Mouse (Mus musculus): ENCODE data around the gene Mul1. TPM values are rescaled to one million over a fixed set of nuclear protein-coding genes. Genes with fewer than 3 reads are reported as not detected.

The Mul1 gene
- total and polyA plus RNA-seq, 3 experiments: 9.2 to 41.4 (median 10.5) TPM

- H3K9me3 ChIP-seq (replicated peaks): peaks cover 10% of the 10 kb centered on the region
- no peak overlapping the region for H3K4me3 ChIP-seq (ENCODE audit: low read depth, low read length)
- ATAC-seq (ENCODE audit: extremely low read depth, insufficient number of reproducible peaks, low FRiP score, poor library complexity, severe bottlenecking) (no peak), DNase-seq (ENCODE audit: low spot score) (no peak)
- TF ChIP-seq POLR2AphosphoS5 (IDR thresholded peaks at IDR 0.05; ENCODE audit: insufficient replicate concordance, low read depth, low read length): no peak
- no peaks in the 10 kb centered on the region for H3K36me3 ChIP-seq (replicated peaks)
- H3K27me3 ChIP-seq (ENCODE audit: insufficient read depth, low read length): peaks cover 33% of the 10 kb centered on the region
- peaks cover 36% of the 10 kb centered on the region for H3K4me1 ChIP-seq (ENCODE audit: insufficient read depth, low read depth, low read length)
Measured at GRCm38 (mm10) chr4:138457091-138457490, 22.6 kb downstream of the Mul1 start.

- Histone ChIP-seq H3K9me3 (replicated peaks) (peaks cover 10% of the 10 kb centered on the region), H3K36me3 (replicated peaks) (no peaks in the 10 kb centered on the region), H3K27me3 (ENCODE audit: insufficient read depth, low read length) (peaks cover 26% of the 10 kb centered on the region), H3K4me3 (ENCODE audit: low read depth, low read length) (no peak overlapping the region), H3K4me1 (ENCODE audit: insufficient read depth, low read depth, low read length) (peaks cover 31% of the 10 kb centered on the region)
- DNase-seq (ENCODE audit: low spot score) (no peak), ATAC-seq (ENCODE audit: extremely low read depth, insufficient number of reproducible peaks, low FRiP score, poor library complexity, severe bottlenecking) (no peak)
- no peak for TF ChIP-seq GATA2 (IDR thresholded peaks at IDR 0.05; ENCODE audit: borderline replicate concordance, low read depth, low read length)
- no peak for TF ChIP-seq CTCF (IDR thresholded peaks at IDR 0.05; ENCODE audit: low read depth, low read length)
- TF ChIP-seq POLR2AphosphoS5 (IDR thresholded peaks at IDR 0.05; ENCODE audit: insufficient replicate concordance, low read depth, low read length): no peak
- TF ChIP-seq GATA1 (IDR thresholded peaks at IDR 0.05; ENCODE audit: borderline replicate concordance, low read length): no peak
- TF ChIP-seq TAL1 (conservative IDR thresholded peaks at IDR 0.05; ENCODE audit: low read depth, low read length): no peak
Measured at GRCm38 (mm10) chr4:138458171-138458570, 23.7 kb downstream of the Mul1 start.

GRCm38 (mm10) chr4:138458735-138459440 lies 24.4 kb downstream of the Mul1 start:
- no peaks in the 10 kb centered on the region for H3K36me3 ChIP-seq (replicated peaks)
- H3K4me3 ChIP-seq (ENCODE audit: low read depth, low read length): no peak overlapping the region
- no peak for ATAC-seq (ENCODE audit: extremely low read depth, insufficient number of reproducible peaks, low FRiP score, poor library complexity, severe bottlenecking)
- peaks cover 30% of the 10 kb centered on the region for H3K4me1 ChIP-seq (ENCODE audit: insufficient read depth, low read depth, low read length)
- H3K9me3 ChIP-seq (replicated peaks): peaks cover 10% of the 10 kb centered on the region
- H3K27me3 ChIP-seq (ENCODE audit: insufficient read depth, low read length): peaks cover 22% of the 10 kb centered on the region
- no peak for DNase-seq (ENCODE audit: low spot score)
- no peak for TF ChIP-seq TAL1 (conservative IDR thresholded peaks at IDR 0.05; ENCODE audit: low read depth, low read length)
- TF ChIP-seq CTCF (IDR thresholded peaks at IDR 0.05; ENCODE audit: low read depth, low read length): no peak
- TF ChIP-seq GATA1 (IDR thresholded peaks at IDR 0.05; ENCODE audit: borderline replicate concordance, low read length): no peak
- no peak for TF ChIP-seq GATA2 (IDR thresholded peaks at IDR 0.05; ENCODE audit: borderline replicate concordance, low read depth, low read length)
- TF ChIP-seq POLR2AphosphoS5 (IDR thresholded peaks at IDR 0.05; ENCODE audit: insufficient replicate concordance, low read depth, low read length): no peak

- DNase-seq (ENCODE audit: low spot score) (no peak), ATAC-seq (ENCODE audit: extremely low read depth, insufficient number of reproducible peaks, low FRiP score, poor library complexity, severe bottlenecking) (no peak)
- no peaks in the 10 kb centered on the region for H3K36me3 ChIP-seq (replicated peaks)
- peaks cover 10% of the 10 kb centered on the region for H3K9me3 ChIP-seq (replicated peaks)
- TF ChIP-seq GATA1 (IDR thresholded peaks at IDR 0.05; ENCODE audit: borderline replicate concordance, low read length): no peak
- TF ChIP-seq GATA2 (IDR thresholded peaks at IDR 0.05; ENCODE audit: borderline replicate concordance, low read depth, low read length): no peak
- TF ChIP-seq TAL1 (conservative IDR thresholded peaks at IDR 0.05; ENCODE audit: low read depth, low read length): no peak
- TF ChIP-seq CTCF (IDR thresholded peaks at IDR 0.05; ENCODE audit: low read depth, low read length): no peak
- TF ChIP-seq POLR2AphosphoS5 (IDR thresholded peaks at IDR 0.05; ENCODE audit: insufficient replicate concordance, low read depth, low read length): no peak
- H3K4me3 ChIP-seq (ENCODE audit: low read depth, low read length): no peak overlapping the region
- H3K4me1 ChIP-seq (ENCODE audit: insufficient read depth, low read depth, low read length): peaks cover 23% of the 10 kb centered on the region
- H3K27me3 ChIP-seq (ENCODE audit: insufficient read depth, low read length): peaks cover 23% of the 10 kb centered on the region
Measured at GRCm38 (mm10) chr4:138459775-138460174, 25.3 kb downstream of the Mul1 start.

- peaks cover 12% of the 10 kb centered on the region for H3K4me1 ChIP-seq (ENCODE audit: insufficient read depth, low read depth, low read length)
- no peak overlapping the region for H3K4me3 ChIP-seq (ENCODE audit: low read depth, low read length)
- DNase-seq (ENCODE audit: low spot score) (no peak), ATAC-seq (ENCODE audit: extremely low read depth, insufficient number of reproducible peaks, low FRiP score, poor library complexity, severe bottlenecking) (no peak)
- no peaks in the 10 kb centered on the region for H3K36me3 ChIP-seq (replicated peaks)
- TF ChIP-seq TAL1 (conservative IDR thresholded peaks at IDR 0.05; ENCODE audit: low read depth, low read length) (no peak), CTCF (IDR thresholded peaks at IDR 0.05; ENCODE audit: low read depth, low read length) (no peak), POLR2AphosphoS5 (IDR thresholded peaks at IDR 0.05; ENCODE audit: insufficient replicate concordance, low read depth, low read length) (no peak), GATA2 (IDR thresholded peaks at IDR 0.05; ENCODE audit: borderline replicate concordance, low read depth, low read length) (no peak)
- H3K27me3 ChIP-seq (ENCODE audit: insufficient read depth, low read length): peaks cover 15% of the 10 kb centered on the region
- no peaks in the 10 kb centered on the region for H3K9me3 ChIP-seq (replicated peaks)
Measured at GRCm38 (mm10) chr4:138460910-138461309, 26.4 kb downstream of the Mul1 start.

- no peak for DNase-seq (ENCODE audit: low spot score)
- TF ChIP-seq GATA1 (IDR thresholded peaks at IDR 0.05; ENCODE audit: borderline replicate concordance, low read length): no peak
- ATAC-seq (ENCODE audit: extremely low read depth, insufficient number of reproducible peaks, low FRiP score, poor library complexity, severe bottlenecking): no peak
- H3K27me3 ChIP-seq (ENCODE audit: insufficient read depth, low read length): peaks cover 10% of the 10 kb centered on the region
- no peaks in the 10 kb centered on the region for H3K9me3 ChIP-seq (replicated peaks)
- peaks cover 7% of the 10 kb centered on the region for H3K4me1 ChIP-seq (ENCODE audit: insufficient read depth, low read depth, low read length)
- no peak overlapping the region for H3K4me3 ChIP-seq (ENCODE audit: low read depth, low read length)
- no peaks in the 10 kb centered on the region for H3K36me3 ChIP-seq (replicated peaks)
Measured at GRCm38 (mm10) chr4:138461471-138461870, 27.0 kb downstream of the Mul1 start.

All from G1E (cell line).